Mouse (Mus musculus): ENCODE measurements around the gene Prr5l.
"Not testable (repeated sequence)": the region's sequence is repeated elsewhere in the genome, so short reads cannot be mapped to it uniquely, and the experiment has no call there.

Gene Prr5l

DNA sequence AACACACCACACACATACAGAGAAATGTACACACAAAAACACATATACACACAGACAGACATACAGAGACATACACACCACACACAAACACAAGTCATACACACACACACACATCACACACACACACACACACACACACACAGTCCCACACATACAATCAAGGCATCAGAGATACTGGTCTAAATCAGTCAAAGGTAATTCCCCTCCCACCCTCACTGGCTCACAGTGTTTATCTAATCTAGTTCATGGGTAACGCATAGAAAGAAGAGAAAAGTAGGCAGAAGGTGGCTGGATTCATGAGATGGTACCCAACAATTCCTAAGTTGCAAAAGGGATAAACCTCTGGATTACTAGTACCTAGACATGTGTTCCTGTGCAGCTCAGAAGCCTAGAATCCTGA, 120.9 kb downstream of the Prr5l start:
- no peak for DNase-seq

DNA sequence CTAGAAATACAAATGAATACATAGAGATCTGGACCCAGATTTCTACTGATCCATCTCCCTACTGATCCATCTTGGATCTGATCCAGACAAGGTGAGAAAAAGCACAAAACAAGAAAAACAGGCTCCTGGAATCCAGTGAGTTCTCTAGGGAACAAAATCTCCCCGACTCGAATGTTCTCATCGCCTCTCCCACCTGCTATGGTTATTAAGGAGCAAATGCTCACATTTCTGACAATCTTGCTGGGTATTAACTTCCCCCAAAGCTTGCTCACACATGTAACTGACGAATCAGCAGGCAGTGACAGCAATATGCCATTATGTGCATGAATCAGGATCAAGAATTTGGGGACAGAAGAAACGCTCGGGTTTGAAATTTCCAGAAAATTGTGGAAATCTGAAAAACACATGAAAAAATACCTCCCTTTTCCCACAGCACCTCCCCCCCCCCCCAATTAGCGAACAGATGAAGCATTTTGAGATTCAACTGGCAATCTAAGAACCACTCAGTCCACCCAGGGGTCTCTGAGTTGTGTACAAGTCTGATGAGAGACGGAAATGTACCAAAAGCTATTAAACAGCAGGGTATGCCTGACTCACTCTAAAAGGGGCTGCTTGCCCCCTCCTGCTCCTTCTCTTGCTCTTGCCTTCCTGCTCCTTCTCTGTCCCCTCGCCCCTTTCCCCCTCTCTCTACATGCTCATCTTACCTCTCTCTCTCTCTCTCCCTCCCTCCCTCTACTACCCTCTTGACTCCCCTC, 123.1 kb downstream of the Prr5l start:
- no peak for DNase-seq

DNA sequence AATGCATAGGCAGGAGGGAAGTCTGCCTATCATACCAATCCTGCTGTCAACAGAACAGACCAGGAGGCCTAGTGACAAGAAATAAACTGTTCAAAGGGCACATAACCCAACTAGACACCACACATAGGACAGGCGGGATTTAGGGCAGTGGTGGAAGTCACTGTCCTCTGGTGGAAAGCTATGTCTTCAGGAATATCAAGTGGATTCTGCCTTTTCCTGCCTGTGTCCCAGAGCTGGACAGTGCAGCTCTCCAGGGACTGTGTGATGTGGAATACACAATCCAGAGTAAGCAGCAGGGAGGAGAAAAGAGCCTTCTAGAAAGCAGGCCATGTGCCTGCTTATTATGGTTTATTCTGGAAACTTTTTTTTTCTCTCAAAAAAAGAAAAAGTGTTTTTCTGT, 125.0 kb downstream of the Prr5l start:
- no peak for DNase-seq

DNA sequence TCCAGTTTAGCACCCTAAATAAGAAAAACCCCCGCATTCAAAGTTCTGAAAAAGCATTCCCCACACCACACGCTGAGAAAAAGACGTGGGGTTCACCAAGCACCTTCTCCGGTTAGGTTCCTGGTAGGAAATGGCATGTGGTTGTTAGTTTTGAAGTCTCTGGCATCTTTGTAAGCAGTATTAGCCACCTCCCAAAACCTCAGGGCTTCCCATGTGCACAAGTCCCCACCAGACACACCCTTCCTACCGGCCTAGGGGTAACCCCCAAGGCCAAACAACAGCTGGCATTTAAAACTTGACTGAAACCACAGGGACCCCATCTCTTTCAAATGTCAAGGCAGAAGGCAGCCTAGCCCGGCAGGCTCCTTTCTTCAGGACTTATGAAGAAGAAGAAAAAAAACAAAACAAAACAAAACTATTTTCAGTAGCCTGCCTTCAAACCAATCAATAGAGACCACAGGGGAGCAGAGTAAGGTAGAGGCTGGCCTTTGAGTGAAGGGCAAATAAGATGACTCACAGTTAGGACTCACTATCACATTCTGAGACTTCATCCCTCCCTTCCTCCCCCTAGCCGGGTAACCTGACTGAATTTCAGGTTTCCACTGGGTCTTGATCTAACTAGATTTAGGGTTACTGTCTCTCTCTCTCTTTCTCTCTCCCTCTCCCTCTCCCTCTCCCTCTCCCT, 126.6 kb downstream of the Prr5l start:
- DNase-seq: no peak

DNA sequence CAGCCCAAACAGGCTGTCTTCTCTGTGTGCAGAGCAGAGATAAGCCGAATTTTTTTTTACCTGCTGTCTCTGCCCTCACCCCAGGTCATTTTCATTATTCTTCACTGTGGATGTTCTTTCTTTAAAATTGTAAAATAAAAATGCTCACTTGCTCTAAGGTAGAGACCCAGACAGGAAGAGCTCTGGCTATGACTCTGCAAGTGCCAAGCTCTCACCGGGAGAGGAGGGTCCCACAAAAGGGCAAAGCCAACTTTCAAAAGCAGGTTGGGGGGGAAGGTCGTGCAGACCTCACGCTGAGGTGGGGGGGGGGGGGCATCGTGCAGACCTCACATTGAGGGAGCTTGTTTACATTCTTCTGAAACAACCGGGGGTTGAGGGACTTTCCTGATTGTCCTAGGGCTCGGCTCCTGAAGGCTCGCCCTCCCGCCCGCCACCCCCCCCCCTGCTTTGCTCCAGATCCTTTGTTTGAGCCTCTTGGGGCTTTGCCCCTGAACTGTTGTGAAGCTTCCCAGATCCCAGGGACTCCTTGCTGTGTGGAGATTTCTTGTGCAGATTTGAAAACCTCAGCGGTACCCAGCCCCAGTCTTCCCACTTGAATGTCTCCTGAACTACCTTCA, 127.8 kb downstream of the Prr5l start:
- DNase-seq: no peak

DNA sequence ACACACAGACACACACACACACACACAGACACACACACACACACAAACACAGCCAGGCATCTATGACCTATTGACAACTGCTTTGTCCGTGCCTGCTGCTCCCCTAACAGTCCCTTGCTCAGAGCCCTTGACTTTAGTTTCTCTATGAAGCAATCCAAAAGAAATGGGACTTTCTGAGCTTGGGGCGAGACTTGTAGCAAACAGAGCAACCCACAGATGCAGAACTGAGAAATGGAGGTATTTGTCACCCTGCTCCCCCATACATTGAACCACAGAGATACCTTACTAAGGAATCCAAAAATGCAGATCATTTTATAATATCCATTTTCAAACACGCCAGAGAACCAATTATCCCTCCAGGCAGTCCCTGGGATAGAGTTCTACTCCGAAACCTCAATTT, 128.4 kb downstream of the Prr5l start:
- DNase-seq: no peak

DNA sequence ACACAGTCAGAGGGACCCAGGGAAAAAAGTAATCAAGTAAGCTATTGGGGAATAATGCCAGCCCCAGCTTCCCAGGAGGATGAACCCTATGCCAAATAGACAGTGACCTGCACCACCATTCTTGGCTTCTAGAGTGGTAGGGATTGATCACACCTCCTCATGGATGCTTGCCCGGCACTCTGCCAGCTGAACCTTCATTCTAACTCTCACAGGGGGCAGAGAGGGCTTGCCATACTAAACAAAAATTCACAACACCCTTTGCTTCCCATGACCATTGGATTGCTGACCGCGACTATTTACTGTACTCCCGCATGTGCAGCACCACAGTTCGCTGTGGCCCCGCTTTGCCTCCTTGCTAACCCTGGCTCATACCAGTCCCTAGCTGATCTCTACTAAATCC, 129.8 kb downstream of the Prr5l start:
- no peak for DNase-seq

DNA sequence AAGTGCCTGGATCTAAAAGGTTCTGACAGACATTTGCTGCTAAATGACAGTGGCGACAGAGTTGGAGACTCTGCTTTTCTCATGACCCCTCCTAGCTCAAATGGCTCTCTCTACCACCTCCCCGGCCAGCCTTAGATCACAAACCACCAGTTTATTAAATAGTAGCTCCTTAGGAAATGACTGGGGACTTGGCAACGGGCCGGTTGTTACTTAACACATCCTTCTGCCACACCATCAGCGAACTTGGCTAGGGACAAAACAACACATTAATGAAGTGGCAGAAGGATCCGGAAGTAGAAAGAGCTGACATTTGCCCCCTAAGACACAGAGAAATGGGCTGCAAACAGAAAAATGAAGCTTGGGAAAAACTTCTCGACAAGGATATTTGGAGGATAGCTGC, 130.4 kb downstream of the Prr5l start:
- DNase-seq: peak; percentile 81 to 84

DNA sequence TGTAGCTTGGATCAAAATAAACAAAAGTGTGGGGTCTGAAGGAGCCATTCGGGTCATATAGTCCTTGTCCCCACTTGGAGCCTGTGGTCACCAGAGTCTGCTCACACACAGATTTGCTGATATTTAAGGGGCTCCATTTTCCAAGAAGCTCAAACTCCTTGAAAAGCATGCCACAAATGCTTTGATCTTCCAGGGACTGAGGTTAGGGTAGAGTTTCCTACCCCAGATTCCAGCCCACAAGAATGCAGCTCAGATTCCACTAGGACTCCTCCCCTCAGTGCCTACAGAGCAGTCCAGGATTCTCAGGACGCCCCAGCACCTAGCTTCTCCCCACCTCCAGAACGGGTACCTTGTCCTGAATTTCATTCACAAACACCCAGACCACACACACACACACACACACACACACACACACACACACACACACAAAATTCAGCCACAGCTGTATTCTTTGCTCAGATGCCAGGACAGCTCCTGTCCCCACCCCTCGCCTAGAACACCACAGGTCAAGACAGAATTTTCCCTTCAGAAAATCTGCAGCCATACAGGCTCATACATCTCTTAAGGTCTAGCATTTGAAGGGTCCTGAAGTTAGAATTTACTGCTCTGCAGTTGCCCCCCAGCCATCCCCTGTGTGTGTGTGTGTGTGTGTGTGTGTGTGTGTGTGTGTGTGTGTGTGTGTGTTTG, 131.4 kb downstream of the Prr5l start:
- DNase-seq: no peak

DNA sequence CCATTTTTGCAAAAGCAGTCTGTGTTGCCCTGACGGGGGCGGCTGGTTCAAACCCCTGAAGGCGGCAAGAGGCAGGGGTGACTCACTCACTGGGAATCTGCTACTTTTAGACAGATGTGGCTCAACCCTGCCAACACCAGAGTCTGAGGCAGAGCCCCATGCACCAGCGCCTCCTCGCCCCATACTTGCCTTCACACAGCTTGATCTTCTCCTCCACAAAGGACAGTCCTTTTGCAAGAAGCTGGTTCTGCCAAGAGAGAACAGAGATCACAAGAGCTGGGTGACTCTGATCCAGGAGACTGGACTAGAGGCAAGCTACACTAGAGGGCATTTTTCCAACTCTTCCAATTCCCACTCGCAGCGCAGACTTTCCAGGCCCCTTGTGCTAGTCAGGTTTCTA, 136.3 kb downstream of the Prr5l start:
- peak; percentile 40 to 62 for DNase-seq

DNA sequence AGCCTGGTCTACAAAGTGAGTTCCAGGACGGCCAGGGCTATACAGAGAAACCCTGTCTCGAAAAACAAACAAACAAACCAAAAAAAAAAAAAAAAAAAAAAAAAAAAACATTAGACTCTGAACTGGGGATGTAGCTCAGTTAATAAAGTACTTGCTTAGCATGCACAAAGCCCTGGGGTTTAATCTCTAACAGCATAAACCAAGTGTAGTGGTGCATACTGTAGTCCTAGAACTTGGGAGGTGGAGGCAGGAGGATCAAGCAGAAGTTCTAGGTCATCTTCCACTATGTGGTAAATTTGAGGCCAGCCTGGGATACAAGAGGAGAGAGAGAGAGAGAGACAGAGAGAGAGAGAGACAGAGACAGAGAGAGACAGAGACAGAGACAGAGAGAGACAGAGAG, 137.2 kb downstream of the Prr5l start:
- not testable (repeated sequence) for DNase-seq

DNA sequence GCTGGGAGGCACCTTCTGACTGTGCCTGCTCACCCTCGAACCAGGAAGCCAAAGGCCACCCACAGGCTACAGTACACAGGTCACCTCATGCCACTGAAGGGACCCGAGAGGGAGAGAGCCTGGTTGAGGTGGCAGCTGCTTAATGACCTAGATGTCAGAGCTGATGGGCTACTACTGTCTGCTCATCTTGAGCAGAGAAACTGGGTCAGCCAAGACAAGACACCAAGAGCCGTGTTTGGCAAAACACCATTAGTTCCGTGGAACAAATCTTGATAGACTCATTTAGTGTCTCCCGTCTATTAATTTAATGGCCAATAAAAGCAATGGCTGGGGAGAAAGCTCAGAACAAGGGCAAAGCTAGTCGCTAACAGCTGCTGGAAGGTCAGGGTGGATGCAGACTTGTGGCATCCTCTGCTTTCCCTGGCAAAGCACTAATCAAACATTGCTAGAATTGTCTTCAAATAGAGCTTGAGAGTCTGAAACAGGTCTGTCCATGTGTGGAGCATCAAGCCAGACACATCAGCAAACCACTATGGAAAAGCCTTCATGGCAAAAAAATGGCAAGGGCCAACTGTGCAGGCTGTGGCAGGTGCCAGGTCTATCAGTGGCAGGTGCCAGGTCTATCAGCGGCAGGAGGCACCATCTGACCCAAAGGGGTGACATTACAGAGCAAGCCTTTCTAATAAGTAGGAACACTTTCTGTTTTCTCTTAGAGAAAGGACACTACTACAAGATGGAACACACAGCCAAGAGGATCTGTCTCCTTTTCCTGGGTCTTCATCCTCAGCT, 140.6 kb downstream of the Prr5l start:
- no peak for DNase-seq

DNA sequence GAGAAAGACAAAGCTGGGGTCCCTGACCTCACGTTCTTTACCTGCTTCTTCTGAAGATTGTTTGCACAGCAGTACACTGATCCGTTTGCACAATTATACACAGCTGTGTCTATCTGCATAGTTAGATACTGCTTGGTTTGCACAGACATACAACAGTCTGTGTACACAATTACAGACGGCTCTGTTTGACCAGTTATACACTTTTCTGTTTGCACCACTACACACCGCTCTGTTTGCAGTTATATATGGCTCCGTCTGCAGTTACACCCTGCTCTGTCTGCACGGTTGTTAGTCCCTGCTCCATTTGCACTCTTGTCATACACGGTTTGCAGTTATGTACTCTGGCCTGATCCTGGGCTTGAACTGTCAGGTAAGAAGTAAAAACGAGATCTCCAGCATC, 141.2 kb downstream of the Prr5l start:
- no peak for DNase-seq

DNA sequence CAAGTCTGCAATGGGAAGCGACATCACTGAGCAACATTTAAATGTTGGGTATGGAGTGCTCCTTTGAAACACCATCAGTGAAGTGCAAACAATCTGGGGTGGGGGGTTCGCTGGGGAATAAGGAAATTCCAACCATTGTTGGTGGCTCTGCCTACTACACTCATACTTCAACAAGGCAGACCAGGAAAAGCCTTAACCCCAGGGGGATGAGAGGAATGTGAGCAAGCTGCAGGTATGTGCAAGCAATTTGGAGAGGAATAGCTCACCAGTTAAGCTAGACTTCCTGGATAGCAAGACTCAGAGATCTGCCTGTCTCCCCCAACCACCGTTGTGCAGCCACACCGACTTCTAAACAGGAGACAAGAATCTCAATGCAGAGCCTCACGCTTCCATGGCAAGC, 142.9 kb downstream of the Prr5l start:
- peak in 1 of 2 experiments; percentile 40 for DNase-seq

DNA sequence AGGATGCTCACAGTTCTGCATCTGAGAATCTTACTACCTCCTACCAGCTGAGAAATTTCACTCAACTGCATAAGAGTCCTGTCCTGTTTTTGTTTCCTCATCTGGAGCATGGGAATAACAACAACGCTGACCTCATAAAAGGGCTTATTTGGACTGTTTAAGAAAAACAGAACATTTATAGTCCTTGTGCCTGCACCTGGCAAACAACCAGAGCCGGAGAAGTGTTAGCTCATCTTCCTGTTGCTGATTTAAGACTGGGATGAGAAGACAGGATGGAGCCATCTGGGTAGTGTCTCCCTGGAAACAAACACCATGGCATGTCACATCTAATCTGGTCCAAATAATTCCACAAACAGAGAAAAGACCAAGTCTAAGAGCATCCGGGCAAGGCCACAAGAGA, 149.3 kb downstream of the Prr5l start:
- DNase-seq: peak; percentile 57 to 63

DNA sequence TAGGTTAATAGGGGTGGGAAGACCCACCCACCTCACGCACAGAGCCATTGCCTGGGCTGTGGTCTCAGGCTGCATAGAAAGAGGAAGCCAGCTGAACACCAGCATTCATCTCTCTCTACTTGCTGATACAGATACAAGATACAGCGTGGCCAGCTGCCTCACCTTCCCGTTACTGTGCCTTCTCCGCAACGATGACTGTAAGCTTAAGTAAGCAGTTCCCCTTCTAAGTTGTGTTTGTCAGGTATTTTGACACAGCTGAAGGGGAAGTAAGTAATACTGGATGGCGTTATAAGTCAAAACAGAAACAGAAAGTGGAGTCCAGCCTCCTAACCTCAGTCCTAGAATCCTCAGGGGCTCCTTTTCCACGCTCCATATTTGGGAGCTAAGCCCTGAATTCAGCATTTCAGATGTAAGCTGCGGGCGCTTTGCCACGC, 150.0 kb downstream of the Prr5l start:
- DNase-seq: no peak

DNA sequence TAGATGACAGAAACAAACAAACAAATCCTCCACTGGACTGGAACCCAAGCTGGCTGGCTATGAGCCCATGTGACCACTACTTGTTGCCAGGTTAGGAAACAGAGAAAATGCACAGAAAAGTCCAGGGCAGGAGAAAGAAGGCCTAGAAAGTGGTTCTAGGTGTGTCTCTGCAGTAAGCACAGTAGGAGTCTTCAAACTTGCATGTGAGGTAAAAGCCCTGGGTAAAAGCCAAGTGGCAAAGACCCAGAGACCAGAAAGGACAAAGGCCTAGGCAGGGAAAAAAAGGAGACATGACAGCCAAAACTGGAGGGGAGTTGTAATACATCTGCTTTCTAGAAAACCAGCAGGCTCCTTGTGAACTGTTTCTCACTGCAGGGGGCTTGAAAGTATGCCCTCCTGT, 151.9 kb downstream of the Prr5l start:
- DNase-seq: peak in 1 of 2 experiments; percentile 42

DNA sequence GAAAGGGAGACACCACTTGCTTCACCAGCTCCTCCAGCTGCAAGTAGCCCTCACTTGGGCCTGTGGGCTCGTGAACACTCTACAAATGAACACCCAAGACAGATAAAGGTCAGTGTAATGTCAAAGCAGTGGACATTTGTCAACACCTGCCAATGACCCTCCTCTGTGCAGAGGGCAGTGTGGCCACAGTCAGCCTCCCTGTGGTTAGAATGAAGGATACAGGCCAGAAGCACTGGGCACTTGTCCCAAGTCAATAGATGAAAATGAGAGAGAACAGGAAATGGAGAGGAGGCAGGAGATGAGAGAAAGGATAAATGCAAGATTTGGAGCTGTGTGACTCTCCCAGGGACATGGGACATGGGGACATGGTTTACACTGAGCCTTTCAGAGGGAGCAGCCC, 153.4 kb downstream of the Prr5l start:
- DNase-seq: no peak

DNA sequence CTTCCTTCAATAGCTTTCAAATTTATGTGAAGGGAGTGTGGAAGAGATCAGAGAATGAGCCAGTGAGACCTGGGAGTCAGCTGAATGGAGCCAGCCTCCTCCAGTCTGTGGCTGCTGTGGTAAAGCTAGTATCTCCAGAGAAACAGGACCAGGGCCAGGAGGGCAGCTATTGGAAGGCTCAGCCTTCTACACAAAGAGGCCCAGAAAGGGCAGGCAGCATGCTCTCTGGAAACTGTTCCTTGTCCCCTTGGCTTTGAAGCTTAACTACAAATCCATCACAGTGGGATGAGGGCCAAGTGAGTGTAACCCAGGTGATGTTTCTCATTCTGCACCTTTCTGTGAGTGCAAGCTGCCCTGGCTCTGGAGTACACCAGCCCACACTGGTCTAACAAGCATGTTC, 155.0 kb downstream of the Prr5l start:
- no peak for DNase-seq

DNA sequence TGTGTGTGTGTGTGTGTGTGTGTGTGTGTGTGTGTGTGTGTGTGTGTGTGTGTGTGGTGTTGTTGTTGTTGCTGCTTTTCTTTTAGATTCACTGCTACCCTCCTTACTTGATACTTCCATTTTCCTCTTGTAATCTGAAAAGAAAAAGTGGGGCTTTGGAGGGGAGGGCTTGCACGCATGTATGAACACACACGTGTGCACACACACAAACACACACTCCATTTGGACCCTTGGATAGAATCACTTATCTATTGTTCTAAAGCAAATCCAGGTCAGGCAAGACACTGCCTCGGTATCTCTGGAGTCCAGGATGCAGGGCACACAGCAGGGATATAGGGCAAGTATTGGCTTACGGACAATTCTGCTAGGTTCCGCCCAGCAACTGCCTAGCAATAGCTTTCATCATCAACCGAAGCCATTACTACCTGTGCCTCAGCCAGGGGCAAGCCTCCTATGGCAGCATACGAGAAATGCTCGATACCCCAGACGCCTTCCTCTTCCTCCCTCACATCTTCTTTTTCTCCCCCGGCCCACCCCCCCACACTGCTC, 159.4 kb downstream of the Prr5l start:
- no peak for DNase-seq

DNA sequence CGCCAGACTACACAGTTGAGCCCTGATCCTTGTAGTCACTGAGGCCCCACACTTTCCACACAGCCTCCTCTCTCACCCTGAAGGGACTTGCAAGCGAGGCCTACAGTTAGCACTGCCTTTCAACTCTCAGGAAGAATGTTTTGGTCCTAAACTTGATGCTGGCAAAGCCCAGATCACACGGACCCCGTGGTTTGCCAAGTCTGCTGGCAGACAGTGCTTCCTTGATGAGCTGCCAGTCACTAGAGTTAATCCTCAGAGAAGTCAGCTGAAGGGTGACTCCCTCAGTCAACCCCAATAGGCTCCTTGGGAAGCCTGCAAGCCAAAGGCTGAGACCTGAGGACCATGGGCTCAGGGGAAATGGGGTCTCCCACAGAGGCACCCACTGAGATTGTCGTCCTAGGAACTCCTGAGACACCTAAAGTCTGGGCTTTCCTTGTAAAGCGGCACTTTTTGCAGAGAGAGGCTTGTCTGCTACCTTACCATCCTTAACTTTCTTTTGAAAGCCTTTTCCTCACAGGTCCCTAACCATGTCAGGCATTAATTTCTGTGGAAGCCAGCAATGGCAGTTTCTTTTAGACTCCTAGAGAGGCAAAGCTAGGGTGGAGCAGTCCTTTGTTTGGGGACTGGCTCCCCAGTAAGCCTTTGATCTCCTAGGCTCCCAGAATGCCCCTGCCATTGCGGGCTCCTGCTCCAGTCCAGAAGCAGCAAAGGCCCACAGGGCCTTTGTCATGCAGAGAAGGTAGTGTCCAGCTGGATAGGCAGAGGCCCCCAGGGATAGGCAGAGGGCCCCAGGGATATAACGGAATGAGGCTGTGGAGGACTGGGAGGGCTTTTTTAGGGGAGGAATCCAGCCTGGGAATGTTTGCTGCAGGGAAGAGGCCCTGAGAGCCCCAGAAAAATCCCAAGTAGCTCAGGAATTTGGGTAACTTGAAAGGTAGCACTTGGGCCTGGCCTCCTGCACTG, 160.2 kb downstream of the Prr5l start:
- peak in 1 of 2 experiments; percentile 55 for DNase-seq
